8 mouse cellular contexts compared by ENCODE assay signal in genomic region chr17:29450899-29451840, GRCm38 (mm10). TPM values are rescaled to one million over a fixed set of nuclear protein-coding genes. Genes with fewer than 3 reads are reported as not detected.
DNase-seq lines count a peak whose midpoint lies in the region; ATAC-seq and TF ChIP-seq lines count a peak whose summit lies in the region.

No protein-coding gene starts in this region.

- no peaks in the 10 kb centered on the region for H3K27me3 ChIP-seq in hindbrain, embryonic 11.5 days (ENCODE audit: control insufficient read depth, insufficient read depth, low read length)
- H3K27me3 ChIP-seq in limb, embryonic 13.5 days = no peaks in the 10 kb centered on the region
- H3K27me3 ChIP-seq in midbrain, embryonic 15.5 days (replicated peaks) = no peaks in the 10 kb centered on the region; the same call in 1 of the 2 replicates

- 1% methylated on average over 34 of the region's 34 CpGs for WGBS in hindbrain, embryonic 11.5 days
- 4% methylated on average over 34 of the region's 34 CpGs for WGBS in limb, embryonic 13.5 days
- WGBS in midbrain, embryonic 15.5 days = 3% methylated on average over 34 of the region's 34 CpGs

- peaks cover 9% of the 10 kb centered on the region for H3K4me1 ChIP-seq in hindbrain, embryonic 11.5 days (replicated peaks; ENCODE audit: control insufficient read depth, insufficient read depth, low read length)
- peaks cover 27% of the 10 kb centered on the region for H3K4me1 ChIP-seq in limb, embryonic 13.5 days
- H3K4me1 ChIP-seq in midbrain, embryonic 15.5 days = peaks cover 7% of the 10 kb centered on the region; the same call in 1 of the 2 replicates

- no peaks in the 10 kb centered on the region; the same call in 1 of the 2 replicates for H3K9me3 ChIP-seq in hindbrain, embryonic 11.5 days (ENCODE audit: control insufficient read depth, low read length)
- H3K9me3 ChIP-seq in limb, embryonic 13.5 days = peaks cover 4% of the 10 kb centered on the region; the same call in 1 of the 2 replicates
- H3K9me3 ChIP-seq in midbrain, embryonic 15.5 days = no peaks in the 10 kb centered on the region

- H3K27ac ChIP-seq in gastrocnemius, adult 2 months = peak overlapping the region; percentile 81
- peak overlapping the region; percentile 58 for H3K27ac ChIP-seq in hindbrain, embryonic 11.5 days (ENCODE audit: low read depth, low read length)
- H3K27ac ChIP-seq in limb, embryonic 13.5 days = peak overlapping the region; percentile 80
- H3K27ac ChIP-seq in midbrain, embryonic 15.5 days = no peak overlapping the region

- no peaks in the 10 kb centered on the region for H3K36me3 ChIP-seq in hindbrain, embryonic 11.5 days (ENCODE audit: control insufficient read depth, insufficient read depth, low read length)
- no peaks in the 10 kb centered on the region for H3K36me3 ChIP-seq in limb, embryonic 13.5 days
- no peaks in the 10 kb centered on the region for H3K36me3 ChIP-seq in midbrain, embryonic 15.5 days (replicated peaks)

- DNase-seq in gastrocnemius, adult 2 months = peak; percentile 31
- no peak for DNase-seq in gastrocnemius, postnatal 25 days
- peak; percentile 80 for DNase-seq in hindbrain, embryonic 11.5 days (ENCODE audit: low spot score)
- DNase-seq in cerebellum, postnatal 25 days = no peak
- no peak for DNase-seq in gastrocnemius, postnatal 10 days
- no peak for DNase-seq in left cerebral cortex, postnatal 36 days (ENCODE audit: low spot score in 2 of 2)

- ATAC-seq in hindbrain, embryonic 11.5 days (ENCODE audit: low FRiP score) = peak; percentile 83
- peak; percentile 80 for ATAC-seq in limb, embryonic 13.5 days (ENCODE audit: low FRiP score, low read depth)
- no peak for ATAC-seq in midbrain, embryonic 15.5 days (replicated peaks)

- no peak for TF ChIP-seq CTCF in gastrocnemius, adult 2 months (IDR thresholded peaks at IDR 0.05)

- H3K4me3 ChIP-seq in gastrocnemius, adult 2 months = peak overlapping the region; percentile 49
- H3K4me3 ChIP-seq in hindbrain, embryonic 11.5 days (ENCODE audit: low read depth, low read length) = no peak overlapping the region
- H3K4me3 ChIP-seq in limb, embryonic 13.5 days = peak overlapping the region; percentile 24
- no peak overlapping the region for H3K4me3 ChIP-seq in midbrain, embryonic 15.5 days

- peak overlapping the region; percentile 28; the same call in 1 of the 2 replicates for H3K9ac ChIP-seq in hindbrain, embryonic 11.5 days (ENCODE audit: low read depth, low read length)
- H3K9ac ChIP-seq in limb, embryonic 13.5 days = peak overlapping the region; percentile 55
- H3K9ac ChIP-seq in midbrain, embryonic 15.5 days = no peak overlapping the region

- intact Hi-C loops in gastrocnemius, adult 2 months (cut with DNase I) = no loop called here
- intact Hi-C loops in left cerebral cortex, postnatal 36 days (cut with DNase I) = no loop called here

- H3K4me2 ChIP-seq in hindbrain, embryonic 11.5 days (replicated peaks; ENCODE audit: low read depth, low read length) = peak overlapping the region; percentile 36
- peak overlapping the region; percentile 58 for H3K4me2 ChIP-seq in limb, embryonic 13.5 days (replicated peaks)
- H3K4me2 ChIP-seq in midbrain, embryonic 15.5 days = peak overlapping the region; percentile 24

RNA-seq across cellular contexts. Expression of gene Pim1, which starts 39.4 kb away (rescaled TPM):
- 10 to 100 TPM; 13.8 to 35.2 TPM for total RNA-seq in gastrocnemius, adult 2 months (2021)
- 10 to 100 TPM; 11.1 to 17.5 TPM for total RNA-seq in gastrocnemius, postnatal 25 days (2021)
- 16.8 and 18.1 TPM in 2 replicates for polyA plus RNA-seq in hindbrain, embryonic 11.5 days (2014; fragmentation: Nextera tagmentation; extraction: Ambion mirVana)
- polyA plus RNA-seq in limb, embryonic 13.5 days (2015; fragmentation: Nextera tagmentation; extraction: Ambion mirVana) = 18.9 and 22.3 TPM in 2 replicates
- 10.3 and 10.9 TPM in 2 replicates for polyA plus RNA-seq in midbrain, embryonic 15.5 days (2015; fragmentation: Nextera tagmentation; extraction: Ambion mirVana)
- total RNA-seq in gastrocnemius, postnatal 10 days (2021) = 10 to 100 TPM; 15.0 to 23.3 TPM
- total RNA-seq in left cerebral cortex, postnatal 36 days (2021) = 1 to 10 TPM; 6.0 to 7.1 TPM

Comparison
In these comparisons a context has a peak if more than half of its experiments do, and no peak if none do; other contexts are left out.
1. DNase-seq: peak in gastrocnemius, adult 2 months (single experiment) and hindbrain, embryonic 11.5 days (single experiment); none in gastrocnemius, postnatal 25 days (single experiment), cerebellum, postnatal 25 days (0 of 2), gastrocnemius, postnatal 10 days (single experiment) and left cerebral cortex, postnatal 36 days (0 of 2).
2. H3K4me3 ChIP-seq: peak in gastrocnemius, adult 2 months (single experiment) and limb, embryonic 13.5 days (single experiment); none in hindbrain, embryonic 11.5 days (single experiment) and midbrain, embryonic 15.5 days (single experiment).
3. Peak in every context shown above with its lines, with median percentiles within 50 percentile points of each other: H3K4me2 ChIP-seq.